Mouse (Mus musculus) embryonic facial prominence, embryonic 13.5 days (tissue): ENCODE data around the gene Rgs3. TPM values are rescaled to one million over a fixed set of nuclear protein-coding genes. Genes with fewer than 3 reads are reported as not detected.
A peak's percentile ranks its signal among the peaks of the same experiment; 100 is the strongest.

ENCODE experiments used
- ATAC-seq: fragments of 200-750 bp; cut with Nextera tagmentation; 2 replicates; pipeline ENCODE4 v1.8.0; 2017; ENCODE audit warnings: low read depth; ENCODE audit not compliant: insufficient number of reproducible peaks, insufficient read depth, low FRiP score, low TSS enrichment
- H3K27ac ChIP-seq: fragments of 300-500 bp; sonication (generic); 2 replicates; pipeline ENCODE4 v1.5.1; 2015; ENCODE audit warnings: moderate library complexity, mild to moderate bottlenecking, inconsistent platforms
- H3K27me3 ChIP-seq: fragments of 300-500 bp; sonication (generic); 2 replicates; pipeline ENCODE4 v1.6.1; 2015; ENCODE audit warnings: mild to moderate bottlenecking, inconsistent platforms
- H3K36me3 ChIP-seq: fragments of 300-500 bp; sonication (generic); 2 replicates; pipeline ENCODE4 v1.6.1; 2015; ENCODE audit warnings: mild to moderate bottlenecking, inconsistent platforms
- H3K4me1 ChIP-seq: fragments of 300-500 bp; sonication (generic); 2 replicates; pipeline ENCODE4 v1.6.1; 2015; ENCODE audit warnings: inconsistent platforms
- H3K4me2 ChIP-seq: fragments of 300-500 bp; sonication (generic); 2 replicates; pipeline ENCODE4 v1.6.1; 2015; ENCODE audit warnings: moderate library complexity, mild to moderate bottlenecking, inconsistent platforms
- H3K4me3 ChIP-seq: fragments of 300-500 bp; sonication (generic); 2 replicates; pipeline ENCODE4 v1.5.1; 2015; ENCODE audit warnings: mild to moderate bottlenecking, inconsistent platforms
- H3K9ac ChIP-seq: fragments of 300-500 bp; sonication (generic); 2 replicates; pipeline ENCODE4 v1.6.1; 2015; ENCODE audit warnings: mild to moderate bottlenecking, inconsistent platforms
- H3K9me3 ChIP-seq: fragments of 300-500 bp; sonication (generic); 2 replicates; pipeline ENCODE4 v1.6.1; 2016; ENCODE audit warnings: inconsistent platforms
- WGBS: fragments of 180-500 bp; shearing (Covaris S2); methylation state at CpG from one replicate; pipeline ENCODE4 v1.1.7; 2015; ENCODE audit warnings: mixed read lengths; 5-methylcytosine and 5-hydroxymethylcytosine counted together
- polyA plus RNA-seq: library from polyadenylated mRNA; unstranded; fragments of >200 nt; fragmentation: Nextera tagmentation; extraction: Ambion mirVana; gene quantifications from 2 replicates; pipeline ENCODE4 v1.2.1, GENCODE M21; 2015

The Rgs3 gene
- polyA plus RNA-seq, 1 experiment from 2014 or later: 50.8 TPM

DNA sequence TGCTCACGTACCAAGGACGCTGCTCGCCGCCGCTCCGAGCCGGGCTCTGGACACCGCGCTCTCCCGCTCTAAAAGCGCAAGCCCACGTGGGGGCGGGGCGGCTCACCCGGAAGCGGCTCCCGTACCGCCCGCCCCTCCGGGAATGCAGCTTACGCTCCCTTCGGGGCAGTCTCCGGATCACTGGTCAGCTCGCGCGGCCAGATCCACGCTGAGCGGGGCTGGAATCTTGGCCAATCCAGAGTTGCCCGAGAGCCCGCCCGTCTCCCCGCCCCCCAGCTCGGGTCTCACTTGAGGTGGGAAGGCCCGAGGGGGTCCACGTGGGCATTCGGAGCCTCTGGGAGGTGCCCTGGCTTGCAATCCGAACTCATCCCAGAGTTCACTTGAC, 39.8 kb upstream of the Rgs3 start, which contains the start of gene Alad:
TSS of gene Alad (minus strand) at position 70 of the 385 bp plus-strand sequence.
- peak within 1 kb of the TSS; percentile 85 for H3K9ac ChIP-seq
- peaks cover 10% of the 10 kb centered on the region for H3K36me3 ChIP-seq
- WGBS: under 1% methylated on average over 37 of the region's 37 CpGs
- H3K4me3 ChIP-seq: peak within 1 kb of the TSS; percentile 80
- peak; percentile 73 for ATAC-seq
- H3K27me3 ChIP-seq: no peaks in the 10 kb centered on the region
- peak within 1 kb of the TSS; percentile 83 for H3K27ac ChIP-seq
- H3K9me3 ChIP-seq: no peaks in the 10 kb centered on the region
- peak within 1 kb of the TSS; percentile 82 for H3K4me2 ChIP-seq
- H3K4me1 ChIP-seq: peaks cover 53% of the 10 kb centered on the region

DNA sequence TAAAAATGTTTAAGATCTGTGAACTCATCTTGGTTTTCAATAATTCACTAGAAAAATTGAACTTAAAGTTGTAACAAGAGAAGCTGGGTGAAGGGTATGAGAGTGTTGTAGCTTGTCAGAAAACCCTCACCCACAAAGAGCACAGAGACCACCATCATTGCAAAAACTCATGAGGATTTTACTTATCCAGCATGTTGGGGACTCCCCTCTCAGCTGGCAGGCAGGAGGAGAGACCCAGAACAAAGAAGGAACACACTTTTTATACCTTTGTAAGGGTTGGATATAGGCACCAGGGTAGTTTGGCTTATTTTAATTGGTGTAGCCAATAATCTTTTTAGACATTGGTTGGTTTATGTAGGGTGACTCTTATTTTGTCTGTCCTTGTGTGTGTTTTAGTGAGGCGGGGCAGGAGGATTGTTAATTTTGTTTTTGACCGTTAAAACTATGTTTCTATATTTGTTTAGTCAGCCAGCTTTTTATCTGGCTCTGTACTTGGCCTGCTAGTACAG, 38.7 kb upstream of the Rgs3 start:
- H3K27me3 ChIP-seq: no peaks in the 10 kb centered on the region
- ATAC-seq: no peak
- 85% methylated on average over 2 of the region's 2 CpGs for WGBS
- no peaks in the 10 kb centered on the region for H3K9me3 ChIP-seq
- no peak overlapping the region for H3K9ac ChIP-seq
- no peak overlapping the region for H3K4me3 ChIP-seq
- no peak overlapping the region for H3K4me2 ChIP-seq
- peaks cover 42% of the 10 kb centered on the region for H3K4me1 ChIP-seq
- peaks cover 10% of the 10 kb centered on the region for H3K36me3 ChIP-seq
- H3K27ac ChIP-seq: no peak overlapping the region

GRCm38 (mm10) chr4:62524651-62525488, 34.8 kb upstream of the Rgs3 start, which contains the start of the genes Pole3 and 4933430I17Rik:
Gene Pole3, minus strand, starts transcription at chr4:62525068.
Gene 4933430I17Rik, plus strand, starts transcription at chr4:62525369.
- H3K36me3 ChIP-seq: peaks cover 10% of the 10 kb centered on the region
- peak within 1 kb of the TSS; percentile 86 for H3K4me3 ChIP-seq
- peak within 1 kb of the TSS; percentile 90 for H3K9ac ChIP-seq
- H3K27me3 ChIP-seq: no peaks in the 10 kb centered on the region
- peak within 1 kb of the TSS; percentile 90 for H3K4me2 ChIP-seq
- peak within 1 kb of the TSS; percentile 96 for H3K27ac ChIP-seq
- H3K4me1 ChIP-seq: peaks cover 9% of the 10 kb centered on the region
- no peaks in the 10 kb centered on the region for H3K9me3 ChIP-seq
- under 1% methylated on average over 59 of the region's 59 CpGs for WGBS
- peak; percentile 97 for ATAC-seq

GRCm38 (mm10) chr4:62525489-62525811, 34.2 kb upstream of the Rgs3 start:
- peak overlapping the region; percentile 86 for H3K4me3 ChIP-seq
- H3K4me2 ChIP-seq: peak overlapping the region; percentile 90
- peaks cover 10% of the 10 kb centered on the region for H3K36me3 ChIP-seq
- ATAC-seq: no peak
- peaks cover 9% of the 10 kb centered on the region for H3K4me1 ChIP-seq
- no peak overlapping the region for H3K27ac ChIP-seq
- H3K9ac ChIP-seq: peak overlapping the region; percentile 90; the same call in 1 of the 2 replicates
- WGBS: 1% methylated on average over 10 of the region's 10 CpGs
- no peaks in the 10 kb centered on the region for H3K27me3 ChIP-seq
- H3K9me3 ChIP-seq: no peaks in the 10 kb centered on the region

DNA sequence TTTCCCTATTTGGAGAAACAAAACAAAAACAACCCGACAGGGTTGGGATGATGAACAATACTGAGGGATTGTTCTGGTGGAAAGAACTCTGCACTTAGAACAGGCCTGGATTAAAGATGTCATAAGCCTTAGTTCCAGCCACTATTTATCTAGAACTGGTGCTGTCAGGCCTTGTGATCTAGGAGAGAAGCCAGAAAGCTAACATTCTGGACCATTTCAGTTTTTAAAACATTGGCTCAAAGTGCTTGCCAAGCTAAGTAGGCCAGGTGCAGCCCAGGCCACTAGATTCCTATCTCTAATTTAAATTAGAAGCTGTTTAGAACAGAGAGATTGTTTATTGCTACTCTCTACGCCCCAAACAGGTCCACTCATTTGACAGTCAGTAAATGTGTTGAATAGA, 33.4 kb upstream of the Rgs3 start:
- Histone ChIP-seq H3K9ac (no peak overlapping the region), H3K9me3 (no peaks in the 10 kb centered on the region), H3K4me3 (no peak overlapping the region), H3K27me3 (no peaks in the 10 kb centered on the region), H3K4me1 (peaks cover 16% of the 10 kb centered on the region), H3K36me3 (peaks cover 10% of the 10 kb centered on the region), H3K27ac (no peak overlapping the region), H3K4me2 (no peak overlapping the region)
- no peak for ATAC-seq
- WGBS: 59% methylated on average over 2 of the region's 2 CpGs

DNA sequence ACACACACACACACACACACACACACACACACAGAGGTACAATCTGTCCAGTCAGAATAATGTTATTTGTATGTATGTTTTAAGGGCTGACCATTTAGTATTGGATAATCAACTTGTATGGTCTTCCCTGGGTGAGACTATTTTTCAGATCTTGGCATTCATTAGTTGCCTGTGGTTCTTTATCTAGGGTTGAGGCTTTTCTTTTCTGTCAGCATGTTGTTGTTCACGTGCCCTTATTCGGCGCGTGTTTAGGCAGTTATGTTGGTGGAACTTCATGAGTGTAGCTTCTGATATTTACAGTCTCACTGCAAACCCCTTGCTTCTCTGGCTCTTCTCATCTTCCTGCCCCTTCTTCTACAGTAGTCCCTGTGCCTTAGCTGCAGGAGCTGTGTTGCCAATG, 32.0 kb upstream of the Rgs3 start:
- no peaks in the 10 kb centered on the region for H3K9me3 ChIP-seq
- WGBS: 84% methylated on average over 4 of the region's 4 CpGs
- no peak overlapping the region for H3K9ac ChIP-seq
- no peak overlapping the region for H3K4me2 ChIP-seq
- no peak for ATAC-seq
- no peak overlapping the region for H3K27ac ChIP-seq
- peaks cover 4% of the 10 kb centered on the region for H3K36me3 ChIP-seq
- H3K4me1 ChIP-seq: peaks cover 16% of the 10 kb centered on the region
- H3K4me3 ChIP-seq: no peak overlapping the region
- H3K27me3 ChIP-seq: no peaks in the 10 kb centered on the region

DNA sequence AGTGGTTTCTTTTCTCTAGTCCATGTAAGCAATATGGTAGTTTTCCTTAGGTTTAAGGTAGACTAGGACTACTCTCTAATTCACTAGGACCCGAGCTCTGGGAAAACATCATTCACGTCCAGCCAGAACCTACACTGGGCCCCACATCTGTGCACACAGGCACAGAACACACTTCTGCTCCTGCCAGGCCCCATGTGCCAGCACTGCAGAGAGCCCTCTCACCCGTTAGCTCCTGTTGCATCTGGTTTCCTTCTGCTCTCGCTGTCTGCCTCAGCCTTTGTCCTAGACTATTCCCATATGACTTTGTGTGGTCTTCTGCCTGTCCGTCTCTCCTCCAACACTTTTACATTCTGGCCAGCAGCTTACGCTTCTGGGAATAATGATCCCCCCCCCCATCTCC, 25.9 kb upstream of the Rgs3 start:
- no peak for ATAC-seq
- Histone ChIP-seq H3K4me3 (no peak overlapping the region), H3K9ac (no peak overlapping the region), H3K27ac (0 out of 2 replicates have a peak overlapping the region, but pooled peaks have one; percentile 13), H3K4me1 (peaks cover 11% of the 10 kb centered on the region), H3K27me3 (no peaks in the 10 kb centered on the region), H3K4me2 (no peak overlapping the region), H3K9me3 (no peaks in the 10 kb centered on the region; the same call in 1 of the 2 replicates), H3K36me3 (no peaks in the 10 kb centered on the region)
- 50% methylated on average over 6 of the region's 6 CpGs for WGBS

DNA sequence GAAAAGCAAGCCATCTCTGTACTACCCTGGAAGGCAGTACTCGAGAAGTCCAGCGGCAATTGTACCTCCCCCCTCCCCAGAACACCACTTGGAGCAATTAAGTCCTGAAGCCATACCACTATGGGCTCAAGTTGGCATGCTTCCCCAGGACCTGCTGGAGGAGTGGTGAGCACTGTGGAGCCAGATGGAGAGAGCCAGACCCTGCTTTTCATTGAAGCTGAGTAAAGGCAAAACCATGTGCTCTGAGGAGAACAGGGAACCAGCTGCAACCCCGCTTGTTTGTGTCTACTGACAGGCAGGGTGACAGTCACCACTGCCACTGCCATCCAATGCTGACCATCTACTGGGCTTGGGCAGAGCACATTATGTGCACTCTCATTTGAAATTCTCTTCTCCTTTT, 17.8 kb upstream of the Rgs3 start:
- no peak for ATAC-seq
- WGBS: 73% methylated on average over 3 of the region's 3 CpGs

GRCm38 (mm10) chr4:62543782-62544181, 15.9 kb upstream of the Rgs3 start:
- H3K9me3 ChIP-seq: no peaks in the 10 kb centered on the region
- WGBS: 89% methylated on average over 6 of the region's 6 CpGs
- no peaks in the 10 kb centered on the region for H3K36me3 ChIP-seq
- H3K27ac ChIP-seq: no peak overlapping the region
- no peak for ATAC-seq
- no peaks in the 10 kb centered on the region for H3K4me1 ChIP-seq
- no peak overlapping the region for H3K4me2 ChIP-seq
- H3K9ac ChIP-seq: no peak overlapping the region
- H3K4me3 ChIP-seq: no peak overlapping the region
- no peaks in the 10 kb centered on the region for H3K27me3 ChIP-seq

More for the DNA sequence above, 17.8 kb upstream of the Rgs3 start:
- Histone ChIP-seq H3K4me2 (no peak overlapping the region), H3K27me3 (no peaks in the 10 kb centered on the region), H3K27ac (no peak overlapping the region), H3K9me3 (no peaks in the 10 kb centered on the region), H3K4me1 (no peaks in the 10 kb centered on the region), H3K4me3 (no peak overlapping the region), H3K9ac (no peak overlapping the region), H3K36me3 (no peaks in the 10 kb centered on the region)

GRCm38 (mm10) chr4:62544801-62545200, 14.8 kb upstream of the Rgs3 start:
- no peak overlapping the region for H3K9ac ChIP-seq
- no peak for ATAC-seq
- no peak overlapping the region for H3K27ac ChIP-seq
- H3K36me3 ChIP-seq: no peaks in the 10 kb centered on the region
- H3K4me1 ChIP-seq: no peaks in the 10 kb centered on the region
- no peaks in the 10 kb centered on the region for H3K27me3 ChIP-seq
- H3K4me3 ChIP-seq: no peak overlapping the region
- no peaks in the 10 kb centered on the region for H3K9me3 ChIP-seq
- no peak overlapping the region for H3K4me2 ChIP-seq

DNA sequence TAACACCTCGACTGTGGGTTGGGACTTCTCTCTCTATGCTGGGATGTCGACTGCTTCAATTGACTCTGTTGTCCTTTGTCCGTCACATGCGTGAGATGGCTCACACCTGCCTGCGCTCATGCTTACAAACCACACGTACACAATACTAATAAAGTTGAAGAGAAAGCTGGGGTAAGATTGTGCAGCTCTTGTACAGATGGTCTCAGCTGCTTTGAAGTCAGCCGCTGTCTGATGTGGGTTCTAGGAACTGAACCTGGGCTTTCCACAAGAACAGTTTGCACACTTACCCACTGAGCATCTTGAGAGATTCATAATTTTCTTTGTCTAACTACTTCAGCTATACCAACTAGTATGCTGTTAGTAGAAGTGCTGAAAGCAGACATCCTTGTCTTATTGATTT, 7.7 kb upstream of the Rgs3 start:
- Histone ChIP-seq H3K4me2 (no peak overlapping the region), H3K36me3 (no peaks in the 10 kb centered on the region), H3K4me3 (no peak overlapping the region), H3K27ac (no peak overlapping the region), H3K4me1 (no peaks in the 10 kb centered on the region), H3K9ac (no peak overlapping the region), H3K9me3 (no peaks in the 10 kb centered on the region), H3K27me3 (no peaks in the 10 kb centered on the region)
- WGBS: 82% methylated on average over 7 of the region's 7 CpGs
- no peak for ATAC-seq

GRCm38 (mm10) chr4:62557436-62557835, 2.2 kb upstream of the Rgs3 start:
- Histone ChIP-seq H3K4me1 (no peaks in the 10 kb centered on the region), H3K27ac (no peak overlapping the region), H3K9ac (no peak overlapping the region), H3K9me3 (no peaks in the 10 kb centered on the region), H3K36me3 (no peaks in the 10 kb centered on the region), H3K4me3 (no peak overlapping the region), H3K4me2 (no peak overlapping the region), H3K27me3 (peaks cover 3% of the 10 kb centered on the region; the same call in 1 of the 2 replicates)
- ATAC-seq: no peak
- 56% methylated on average over 3 of the region's 3 CpGs for WGBS
